Mouse (Mus musculus) G1E (cell line): ENCODE results near the gene Slc35g2. TPM values are rescaled to one million over a fixed set of nuclear protein-coding genes. Genes with fewer than 3 reads are reported as not detected.
A peak's percentile ranks its signal among the peaks of the same experiment; 100 is the strongest.

ENCODE experiments used
- ATAC-seq: 2 replicates; pipeline ENCODE4 v1.8.0; 2016; ENCODE audit warnings: mild to moderate bottlenecking; ENCODE audit not compliant: insufficient number of reproducible peaks, poor library complexity, low FRiP score, severe bottlenecking; ENCODE audit errors: extremely low read depth
- DNase-seq: peaks from one replicate; pipeline ENCODE4 v3.0.0; 2012; ENCODE audit warnings: low spot score
- H3K27me3 ChIP-seq: 2 replicates; pipeline ENCODE4 v1.6.1; 2012; ENCODE audit warnings: mild to moderate bottlenecking, low read length, inconsistent platforms; ENCODE audit not compliant: insufficient read depth
- H3K36me3 ChIP-seq: replicated peaks from 2 replicates; pipeline ENCODE3; 2012; ENCODE audit warnings: mild to moderate bottlenecking, inconsistent platforms
- H3K4me1 ChIP-seq: 2 replicates; pipeline ENCODE4 v1.6.1; 2012; ENCODE audit warnings: low read depth, low read length, inconsistent platforms, mixed read lengths; ENCODE audit not compliant: insufficient read depth
- H3K4me3 ChIP-seq: 2 replicates; pipeline ENCODE4 v1.5.1; 2012; ENCODE audit warnings: low read depth, mild to moderate bottlenecking, inconsistent platforms, low read length, moderate library complexity, mixed read lengths
- H3K9me3 ChIP-seq: replicated peaks from 2 replicates; pipeline ENCODE4 v1.6.1; 2012; ENCODE audit warnings: inconsistent platforms
- CTCF ChIP-seq: IDR thresholded peaks from 2 replicates; pipeline ENCODE4 v1.5.1; 2012; ENCODE audit warnings: low read depth, low read length, inconsistent platforms, mixed read lengths
- GATA1 ChIP-seq: IDR thresholded peaks from 2 replicates; pipeline ENCODE4 v1.6.1; 2012; ENCODE audit warnings: borderline replicate concordance, low read length, inconsistent platforms, mixed read lengths
- GATA2 ChIP-seq: IDR thresholded peaks from 2 replicates; pipeline ENCODE4 v1.6.1; 2012; ENCODE audit warnings: low read depth, low read length, inconsistent platforms, borderline replicate concordance
- POLR2AphosphoS5 ChIP-seq: IDR thresholded peaks from 2 replicates; pipeline ENCODE4 v1.6.1; 2012; ENCODE audit warnings: low read depth, low read length, inconsistent platforms; ENCODE audit not compliant: insufficient replicate concordance
- TAL1 ChIP-seq: conservative IDR thresholded peaks from 2 replicates; pipeline ENCODE4 v1.6.1; 2012; ENCODE audit warnings: low read depth, low read length, inconsistent platforms, mixed read lengths
- polyA plus RNA-seq: library from polyadenylated mRNA; stranded (reverse); fragments of >175 nt; gene quantifications from 2 replicates; pipeline ENCODE4 v1.2.3, GENCODE M21; 2012
- total RNA-seq, 2 experiments: library from RNA; stranded (forward) in 1 of 2; stranded (reverse) in 1 of 2; fragments of 200-1000 nt in 1 of 2; fragments of >200 nt in 1 of 2; fragmentation: Nextera tagmentation in 1 of 2; gene quantifications; 2 replicates each; pipeline ENCODE4 v1.2.3; 2014 to 2017

The Slc35g2 gene
- total and polyA plus RNA-seq, 3 experiments = 0.05 TPM; not detected in 2

DNA sequence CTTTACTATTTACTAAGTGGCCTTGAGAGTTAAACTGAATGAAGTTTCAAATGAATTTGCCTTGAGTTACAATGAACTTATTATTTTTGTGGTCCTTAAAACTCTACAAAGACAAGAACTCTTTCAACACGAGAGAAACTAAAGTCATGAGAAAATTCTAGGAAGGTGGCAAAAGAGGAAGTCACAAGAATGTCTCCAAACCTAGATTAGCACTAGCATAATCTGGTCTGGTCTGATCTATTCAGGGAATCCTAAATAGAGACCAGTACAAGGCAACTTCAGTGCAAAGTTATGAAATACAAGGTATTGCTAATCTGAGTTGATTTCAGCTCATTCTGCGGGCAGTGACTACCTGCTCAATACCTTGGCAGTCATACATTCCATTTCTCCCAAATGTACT, 45.7 kb downstream of the Slc35g2 start:
- Histone ChIP-seq H3K4me3 (no peak overlapping the region), H3K4me1 (peaks cover 52% of the 10 kb centered on the region), H3K27me3 (no peaks in the 10 kb centered on the region), H3K36me3 (peaks cover 10% of the 10 kb centered on the region), H3K9me3 (no peaks in the 10 kb centered on the region)
- TF ChIP-seq POLR2AphosphoS5 (no peak), GATA2 (no peak), TAL1 (no peak), GATA1 (no peak), CTCF (no peak)
- DNase-seq (peak; percentile 23), ATAC-seq (peak; percentile 45)

DNA sequence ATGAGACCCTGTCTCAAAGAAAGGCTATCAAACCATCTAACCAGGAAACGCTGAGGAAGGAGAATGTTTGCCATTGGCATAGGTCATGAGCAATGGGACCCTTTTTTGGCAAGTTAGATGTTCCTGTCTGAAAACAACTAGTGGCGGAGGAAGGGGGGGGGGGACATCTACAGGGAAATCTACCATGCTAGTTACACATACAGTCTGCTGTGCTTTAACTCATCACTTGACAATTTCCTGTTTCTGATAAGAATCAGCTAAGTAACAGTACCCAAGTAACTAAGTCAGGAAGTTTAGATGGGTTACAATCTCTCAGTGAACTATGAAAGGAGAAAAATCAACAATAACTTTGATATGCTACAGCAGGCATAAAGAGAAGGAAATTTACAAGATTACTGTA, 48.9 kb downstream of the Slc35g2 start:
- Histone ChIP-seq H3K4me3 (no peak overlapping the region), H3K9me3 (no peaks in the 10 kb centered on the region), H3K27me3 (no peaks in the 10 kb centered on the region), H3K36me3 (peaks cover 5% of the 10 kb centered on the region), H3K4me1 (peaks cover 46% of the 10 kb centered on the region)
- no peak for TF ChIP-seq TAL1
- DNase-seq (no peak), ATAC-seq (0 out of 2 replicates have a peak, but pooled peaks have one; percentile 37)

DNA sequence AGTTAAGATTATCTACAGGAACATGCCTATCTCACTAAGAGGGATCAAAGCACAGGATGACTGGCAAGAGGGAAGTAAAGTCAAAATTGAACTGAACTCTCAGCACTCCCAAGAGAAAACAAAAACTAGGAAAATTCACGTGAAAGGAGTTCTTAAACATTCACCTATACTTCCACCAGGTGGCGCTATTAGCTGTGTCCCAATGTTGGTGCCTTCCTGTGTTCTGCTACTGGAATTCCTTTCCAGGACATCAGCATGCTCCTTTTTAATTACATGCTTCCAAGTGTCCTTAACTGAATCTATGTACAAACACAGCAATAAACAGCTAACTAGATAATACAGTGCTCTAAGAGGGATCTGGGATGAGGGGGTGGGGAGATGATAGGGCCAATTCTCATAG, 50.3 kb downstream of the Slc35g2 start:
- DNase-seq (no peak), ATAC-seq (peak; percentile 17; the same call in 1 of the 2 replicates)
- Histone ChIP-seq H3K4me3 (no peak overlapping the region), H3K36me3 (peaks cover 2% of the 10 kb centered on the region), H3K4me1 (peaks cover 36% of the 10 kb centered on the region), H3K27me3 (no peaks in the 10 kb centered on the region), H3K9me3 (no peaks in the 10 kb centered on the region)
- TF ChIP-seq TAL1 (no peak), GATA1 (no peak), POLR2AphosphoS5 (no peak), GATA2 (no peak), CTCF (peak; percentile 68; the same call in 1 of the 2 replicates)

DNA sequence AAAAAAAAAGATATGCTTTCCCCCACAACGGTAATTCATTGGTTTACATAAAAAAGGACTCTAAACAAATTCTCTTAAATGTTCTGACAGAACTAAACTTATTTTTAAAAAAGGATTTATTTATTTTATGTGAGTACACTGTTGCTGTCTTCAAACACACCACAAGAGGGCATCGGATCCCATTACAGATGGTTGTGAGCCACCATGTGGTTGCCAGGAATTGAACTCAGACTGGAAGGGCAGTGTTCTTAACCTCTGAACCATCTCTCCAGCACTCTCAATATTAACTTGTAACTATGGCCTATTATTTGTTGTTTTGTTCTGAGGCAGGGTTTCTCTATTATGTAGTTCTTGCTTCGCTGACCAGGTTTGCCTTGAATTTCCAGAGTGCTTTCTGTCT, 50.9 kb downstream of the Slc35g2 start:
- Histone ChIP-seq H3K27me3 (no peaks in the 10 kb centered on the region), H3K4me3 (no peak overlapping the region), H3K4me1 (peaks cover 31% of the 10 kb centered on the region), H3K9me3 (no peaks in the 10 kb centered on the region), H3K36me3 (peaks cover 2% of the 10 kb centered on the region)
- ATAC-seq (no peak), DNase-seq (no peak)
- TF ChIP-seq TAL1 (no peak), GATA1 (no peak), GATA2 (no peak), CTCF (no peak), POLR2AphosphoS5 (no peak)

DNA sequence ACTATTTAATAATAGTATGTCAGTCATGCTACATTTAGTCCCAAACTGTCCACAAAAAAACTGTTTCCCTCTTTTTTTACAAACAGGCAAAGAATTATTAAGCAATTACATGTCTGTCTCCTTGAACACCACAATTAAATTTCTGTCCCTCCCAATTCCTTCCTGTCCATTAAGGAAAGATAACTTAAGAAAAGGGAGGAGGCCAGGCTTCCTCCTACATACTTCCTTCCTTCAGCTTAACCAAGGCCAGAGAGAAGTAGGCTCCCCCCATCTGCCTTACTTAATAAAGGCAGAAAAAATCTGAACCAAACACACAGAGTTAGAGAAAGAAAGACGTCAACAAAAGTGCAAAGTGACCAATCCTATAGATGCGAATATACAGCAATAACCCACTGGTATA, 63.3 kb downstream of the Slc35g2 start:
- no peak overlapping the region for H3K4me3 ChIP-seq
- peaks cover 12% of the 10 kb centered on the region for H3K36me3 ChIP-seq
- H3K4me1 ChIP-seq = peaks cover 2% of the 10 kb centered on the region; the same call in 1 of the 2 replicates
- ATAC-seq (no peak), DNase-seq (no peak)
- no peaks in the 10 kb centered on the region for H3K27me3 ChIP-seq
- TF ChIP-seq CTCF (no peak), TAL1 (no peak), GATA1 (no peak), POLR2AphosphoS5 (no peak), GATA2 (no peak)
- no peaks in the 10 kb centered on the region for H3K9me3 ChIP-seq

DNA sequence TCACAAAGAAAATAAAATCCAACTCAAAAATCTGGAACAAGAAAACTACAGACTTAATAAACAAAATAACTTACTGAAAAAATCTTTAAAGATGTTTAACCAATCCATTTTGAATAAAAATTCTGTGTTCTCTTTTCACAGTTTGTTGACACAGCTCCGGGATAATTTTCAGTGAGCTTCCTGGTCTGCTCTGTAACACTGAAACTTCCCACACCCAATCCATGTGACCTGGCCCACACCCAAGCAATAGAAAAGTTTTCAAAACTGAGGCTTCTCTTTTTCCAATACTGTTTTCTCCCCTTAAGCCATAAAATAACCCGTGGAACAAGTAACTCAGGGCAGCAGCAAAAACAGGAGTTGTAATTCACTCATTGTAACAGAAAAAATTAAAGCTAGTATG, 64.2 kb downstream of the Slc35g2 start:
- ATAC-seq = no peak
- H3K4me1 ChIP-seq = peaks cover 2% of the 10 kb centered on the region; the same call in 1 of the 2 replicates
- H3K36me3 ChIP-seq = peaks cover 13% of the 10 kb centered on the region
- H3K9me3 ChIP-seq = no peaks in the 10 kb centered on the region
- TF ChIP-seq CTCF (no peak), GATA1 (no peak), GATA2 (no peak), TAL1 (no peak), POLR2AphosphoS5 (no peak)
- H3K27me3 ChIP-seq = no peaks in the 10 kb centered on the region
- no peak for DNase-seq
- no peak overlapping the region for H3K4me3 ChIP-seq
